Mouse (Mus musculus) ovary, adult 18-20 months (tissue): Measurements from ENCODE around the gene Platr25.
"Not testable (repeated sequence)": the region's sequence is repeated elsewhere in the genome, so short reads cannot be mapped to it uniquely, and the experiment has no call there.

Source experiments
- DNase-seq: peaks from one replicate; pipeline ENCODE4 v3.0.0; 2022; ENCODE audit warnings: low spot score, mixed read lengths

Platr25 gene

DNA sequence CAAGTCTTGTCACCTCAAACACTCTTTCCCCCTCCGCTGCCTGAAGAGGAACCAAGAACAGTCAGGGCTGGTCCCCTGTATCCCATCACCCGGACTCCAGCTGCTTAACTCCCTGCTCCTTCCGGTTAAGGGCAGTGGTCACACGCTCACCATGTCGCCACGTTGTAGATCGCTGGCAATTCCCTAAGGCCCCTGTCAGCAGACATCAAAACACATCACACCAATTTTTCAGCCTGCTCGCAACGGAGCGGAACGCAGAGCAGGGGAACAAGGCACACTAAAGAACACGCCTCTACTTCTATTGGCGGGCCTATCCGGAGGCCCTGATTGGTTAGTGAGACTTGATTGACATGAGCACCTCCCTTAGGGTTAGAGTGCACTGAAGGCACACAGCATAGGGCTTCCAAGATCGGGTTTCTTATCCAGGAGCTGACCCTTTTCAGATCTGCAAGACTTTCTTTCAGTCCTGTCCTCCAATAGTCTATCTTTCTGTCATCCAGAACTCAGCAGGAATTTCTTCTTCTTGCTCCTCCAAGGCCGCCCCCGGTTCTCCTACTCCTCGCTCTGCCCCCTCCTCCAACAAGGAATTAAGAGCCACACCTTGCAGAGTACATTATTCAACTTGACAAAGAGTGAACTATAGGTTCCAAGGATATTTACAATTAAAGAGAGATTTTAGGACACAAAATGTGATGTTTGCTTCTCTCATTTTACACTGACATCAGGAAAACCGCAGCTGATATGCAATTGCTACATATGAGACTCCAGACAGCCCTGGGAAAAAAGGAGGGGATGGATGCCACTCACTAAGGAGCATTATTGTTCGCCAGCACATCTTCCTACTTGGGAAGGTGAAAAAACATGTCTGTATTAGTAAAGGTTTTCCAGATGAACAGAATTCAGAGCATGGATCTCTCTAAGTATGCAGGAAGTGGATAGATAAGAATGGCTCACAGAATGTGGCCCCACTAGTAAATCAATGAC is at the start of gene Platr25:
Platr25 (minus strand) TSS at position 278 of the 984 bp plus-strand sequence.
- DNase-seq: peak; percentile 51

DNA sequence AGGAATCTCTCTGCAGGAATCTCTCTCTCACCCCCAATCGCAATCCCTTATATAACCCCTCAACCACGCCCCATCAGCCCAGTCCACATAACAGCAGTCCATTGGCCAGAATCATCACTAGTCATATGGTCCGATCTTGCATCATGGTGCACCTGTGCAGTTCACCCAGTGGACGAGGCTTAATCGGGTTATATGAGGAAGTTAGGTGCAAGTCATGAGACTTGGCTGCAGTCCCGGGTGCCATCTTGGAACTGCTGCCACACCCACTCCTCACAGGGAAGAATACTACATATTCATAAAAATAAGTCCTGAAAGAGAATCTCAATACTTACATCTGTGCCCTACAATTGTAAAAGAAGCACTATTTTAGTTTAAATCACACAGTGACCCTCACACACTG is 47.5 kb upstream of the Platr25 start:
- not testable (repeated sequence) for DNase-seq

DNA sequence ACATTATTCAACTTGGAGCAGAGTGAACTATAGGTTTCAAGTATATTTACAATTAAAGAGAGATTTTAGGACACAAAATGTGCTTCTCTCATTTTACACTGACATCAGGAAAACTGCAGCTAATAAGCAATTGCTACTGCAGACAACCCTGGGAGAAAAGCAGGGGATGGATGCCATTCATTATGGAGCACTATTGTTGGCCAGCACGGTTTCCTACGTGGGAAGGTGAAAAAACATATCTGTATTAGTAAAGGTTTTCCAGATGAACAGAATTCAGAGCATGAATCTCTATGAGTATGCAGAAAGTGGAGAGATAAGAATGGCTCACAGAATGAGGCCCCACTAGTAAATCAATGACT is 25.6 kb upstream of the Platr25 start:
- not testable (repeated sequence) for DNase-seq

DNA sequence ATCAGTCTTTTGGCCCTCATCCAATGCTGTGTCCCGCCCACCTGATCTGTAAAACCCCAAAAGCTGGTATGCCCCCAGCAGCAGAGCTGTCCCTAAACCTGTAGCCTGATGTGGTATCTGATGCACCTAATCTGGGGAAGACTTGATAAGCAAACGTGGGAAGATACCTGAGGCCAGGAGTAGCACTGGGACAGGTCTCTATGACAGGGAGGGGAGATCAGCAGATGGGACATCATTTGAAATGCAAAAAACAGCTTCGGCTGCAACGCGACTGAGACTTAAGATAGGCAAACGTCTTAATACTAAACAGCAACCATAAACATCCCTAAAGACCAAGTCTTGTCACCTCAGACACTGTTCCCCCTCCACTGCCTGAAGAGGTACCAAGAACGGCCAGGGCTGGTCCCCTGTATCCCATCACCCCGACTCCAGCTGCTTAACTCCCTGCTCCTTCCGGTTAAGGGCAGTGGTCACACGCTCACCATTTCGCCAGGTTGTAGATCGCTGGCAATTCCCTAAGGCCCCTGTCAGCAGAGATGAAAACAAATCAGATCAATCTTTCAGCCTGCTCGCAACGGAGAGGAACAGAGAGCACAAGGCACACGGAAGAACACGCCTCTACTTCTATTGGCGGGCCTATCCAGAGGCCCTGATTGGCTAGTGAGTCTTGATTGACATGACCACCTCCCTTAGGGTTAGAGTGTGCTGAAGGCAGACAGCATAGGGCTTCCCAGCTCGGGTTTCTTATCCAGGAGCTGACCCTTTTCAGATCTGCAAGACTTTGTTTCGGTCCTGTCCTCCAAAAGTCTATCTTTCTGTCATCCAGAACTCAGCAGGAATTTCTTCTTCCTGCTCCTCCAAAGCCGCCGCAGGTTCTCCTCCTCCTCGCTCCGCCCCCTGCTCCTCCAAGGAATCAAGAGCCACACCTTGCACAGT is 25.0 kb upstream of the Platr25 start, which contains the start of gene Gm5141:
Gm5141 (minus strand) TSS at position 610 of the 936 bp plus-strand sequence.
- peak; percentile 3 for DNase-seq

DNA sequence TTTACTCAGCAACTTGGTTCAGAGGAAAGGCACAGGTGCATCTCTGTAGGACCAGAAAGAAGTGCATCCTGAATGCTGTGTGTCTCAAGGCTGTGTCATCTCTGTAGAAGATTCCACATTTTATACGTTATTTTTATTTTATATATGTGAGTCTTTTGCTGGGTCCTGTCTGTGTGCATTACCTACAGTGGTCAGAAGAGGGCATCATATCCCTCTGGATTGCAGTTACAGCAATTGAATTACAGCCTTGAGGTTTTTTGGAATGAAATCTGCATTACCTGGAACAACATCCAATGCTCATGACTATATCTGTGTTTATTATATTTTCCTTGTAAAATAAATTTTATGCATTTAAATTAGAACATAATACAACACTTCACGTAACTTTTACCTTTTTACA is 3.3 kb upstream of the Platr25 start:
- DNase-seq: not testable (repeated sequence)

DNA sequence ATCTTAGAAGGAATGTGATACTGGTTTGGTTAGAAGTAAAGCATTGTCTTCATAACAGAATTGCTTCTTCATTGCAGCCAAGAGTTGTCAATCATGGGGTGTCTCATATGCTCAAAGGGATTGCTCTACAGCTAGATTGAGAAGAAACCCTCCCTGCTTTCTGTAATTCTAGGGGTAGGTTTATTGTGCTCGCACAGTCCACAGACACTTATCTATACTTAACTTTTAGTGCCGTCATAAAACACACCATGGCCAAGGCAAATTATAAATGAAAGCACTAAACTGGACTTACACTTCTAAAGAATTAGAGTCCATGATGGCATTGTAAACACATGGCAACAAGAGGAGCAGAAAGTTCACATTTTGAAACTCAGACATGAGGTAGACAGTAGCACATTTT is 27.2 kb downstream of the Platr25 start:
- DNase-seq: no peak

DNA sequence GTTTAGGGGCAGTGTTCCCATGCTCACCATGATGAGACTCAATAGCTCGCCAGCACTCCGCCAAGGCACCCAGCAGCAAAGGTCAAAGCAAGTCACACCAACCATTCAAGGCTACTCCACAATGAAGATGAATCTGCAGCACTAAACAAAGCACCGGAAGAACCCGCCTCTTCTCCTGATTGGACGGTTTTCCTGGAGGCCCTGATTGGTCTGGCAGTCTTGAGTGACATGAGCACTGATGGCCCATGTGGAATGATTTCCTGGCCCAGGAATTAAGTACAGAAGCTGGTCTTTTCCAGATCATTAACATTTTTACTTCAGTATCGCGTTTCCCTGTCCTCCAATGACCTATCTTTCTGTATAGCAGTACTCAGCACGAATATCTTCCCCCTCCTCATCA is 47.9 kb downstream of the Platr25 start:
- DNase-seq: not testable (repeated sequence)

DNA sequence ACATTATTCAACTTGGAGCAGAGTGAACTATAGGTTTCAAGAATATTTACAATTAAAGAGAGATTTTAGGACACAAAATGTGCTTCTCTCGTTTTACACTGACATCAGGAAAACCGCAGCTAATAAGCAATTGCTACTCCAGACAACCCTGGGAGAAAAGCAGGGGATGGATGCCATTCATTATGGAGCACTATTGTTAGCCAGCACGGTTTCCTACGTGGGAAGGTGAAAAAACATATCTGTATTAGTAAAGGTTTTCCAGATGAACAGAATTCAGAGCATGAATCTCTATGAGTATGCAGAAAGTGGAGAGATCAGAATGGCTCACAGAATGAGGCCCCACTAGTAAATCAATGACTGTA is 75.2 kb downstream of the Platr25 start:
- not testable (repeated sequence) for DNase-seq

DNA sequence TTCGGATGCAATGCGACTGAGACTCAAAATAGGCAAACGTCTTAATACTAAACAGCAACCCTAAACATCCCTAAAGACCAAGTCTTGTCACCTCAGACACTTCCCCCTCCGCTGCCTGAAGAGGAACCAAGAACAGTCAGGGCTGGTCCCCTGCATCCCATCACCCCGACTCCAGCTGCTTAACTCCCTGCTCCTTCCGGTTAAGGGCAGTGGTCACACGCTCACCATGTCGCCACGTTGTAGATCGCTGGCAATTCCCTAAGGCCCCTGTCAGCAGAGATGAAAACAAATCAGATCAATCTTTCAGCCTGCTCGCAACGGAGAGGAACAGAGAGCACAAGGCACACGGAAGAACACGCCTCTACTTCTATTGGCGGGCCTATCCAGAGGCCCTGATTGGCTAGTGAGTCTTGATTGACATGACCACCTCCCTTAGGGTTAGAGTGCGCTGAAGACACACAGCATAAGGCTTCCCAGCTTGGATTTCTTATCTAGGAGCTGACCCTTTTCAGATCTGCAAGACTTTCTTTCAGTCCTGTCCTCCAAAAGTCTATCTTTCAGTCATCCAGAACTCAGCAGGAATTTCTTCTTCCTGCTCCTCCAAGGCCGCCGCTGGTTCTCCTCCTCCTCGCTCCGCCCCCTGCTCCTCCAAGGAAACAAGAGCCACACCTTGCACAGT is 75.8 kb downstream of the Platr25 start:
- peak; percentile 8 for DNase-seq

DNA sequence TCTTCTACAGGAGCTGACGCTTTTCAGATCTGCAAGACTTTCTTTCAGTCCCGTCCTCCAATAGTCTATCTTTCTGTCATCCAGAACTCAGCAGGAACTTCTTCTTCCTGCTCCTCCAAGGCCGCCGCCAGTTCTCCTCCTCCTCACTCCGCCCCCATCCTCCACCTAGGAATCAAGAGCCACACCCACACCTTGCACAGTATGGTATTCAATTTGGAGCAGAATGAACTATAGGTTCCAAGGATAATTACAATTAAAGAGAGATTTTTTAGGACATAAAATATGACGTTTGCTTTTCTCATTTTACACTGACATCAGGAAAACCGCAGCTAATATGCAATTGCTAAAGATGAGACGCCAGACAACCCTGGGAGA is 107.2 kb downstream of the Platr25 start:
- DNase-seq: no peak

DNA sequence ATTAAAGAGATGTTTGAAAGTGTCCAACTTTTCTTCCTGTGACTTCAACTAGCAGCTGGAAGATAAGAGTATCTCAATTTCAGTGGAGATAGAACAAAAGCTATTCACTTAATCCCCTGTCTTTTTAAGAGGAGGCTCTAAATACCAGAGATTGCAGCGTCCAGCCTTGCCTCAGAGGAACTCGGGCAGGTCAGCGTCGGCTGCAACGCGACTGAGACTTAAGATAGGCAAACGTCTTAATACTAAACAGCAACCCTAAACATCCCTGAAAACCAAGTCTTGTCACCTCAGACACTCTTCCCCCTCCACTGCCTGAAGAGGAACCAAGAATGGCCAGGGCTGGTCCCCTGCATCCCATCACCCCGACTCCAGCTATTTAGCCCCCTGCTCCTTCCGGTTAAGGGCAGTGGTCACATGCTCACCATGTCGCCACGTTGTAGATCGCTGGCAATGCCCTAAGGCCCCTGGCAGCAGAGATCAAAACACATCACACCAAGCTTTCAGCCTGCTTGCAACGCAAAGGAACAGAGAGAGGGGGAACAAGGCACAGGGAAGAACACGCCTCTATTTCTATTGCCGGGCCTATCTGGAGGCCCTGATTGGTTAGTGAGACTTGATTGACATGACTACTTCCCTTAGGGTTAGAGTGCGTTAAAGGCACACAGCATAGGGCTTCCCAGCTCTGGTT is 107.7 kb downstream of the Platr25 start:
- DNase-seq: peak; percentile 60

DNA sequence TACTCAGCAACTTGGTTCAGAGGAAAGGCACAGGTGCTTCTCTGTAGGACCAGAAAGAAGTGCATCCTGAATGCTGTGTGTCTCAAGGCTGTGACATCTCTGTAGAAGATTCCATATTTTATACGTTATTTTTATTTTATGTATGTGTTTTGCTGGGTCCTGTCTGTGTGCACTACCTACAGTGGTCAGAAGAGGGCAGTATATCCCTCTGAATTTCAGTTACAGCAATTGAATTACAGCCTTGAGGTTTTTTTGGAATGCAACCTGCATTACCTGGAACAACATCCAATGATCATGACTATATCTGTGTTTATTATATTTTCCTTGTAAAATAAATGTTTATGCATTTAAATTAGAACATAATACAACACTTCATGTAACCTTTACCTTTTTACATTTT is 133.4 kb downstream of the Platr25 start:
- not testable (repeated sequence) for DNase-seq

DNA sequence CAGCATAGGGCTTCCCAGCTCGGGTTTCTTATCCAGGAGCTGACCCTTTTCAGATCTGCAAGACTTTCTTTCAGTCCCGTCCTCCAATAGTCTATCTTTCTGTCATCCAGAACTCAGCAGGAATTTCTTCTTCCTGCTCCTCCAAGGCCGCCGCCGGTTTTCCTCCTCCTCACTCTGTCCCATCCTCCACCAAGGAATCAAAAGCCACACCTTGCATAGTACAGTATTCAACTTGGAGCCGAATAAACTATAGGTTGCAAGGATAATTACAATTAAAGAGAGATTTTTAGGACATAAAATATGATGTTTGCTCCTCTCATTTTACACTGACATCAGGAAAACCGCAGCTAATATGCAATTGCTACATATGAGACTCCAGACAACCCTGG is 136.2 kb downstream of the Platr25 start:
- not testable (repeated sequence) for DNase-seq

DNA sequence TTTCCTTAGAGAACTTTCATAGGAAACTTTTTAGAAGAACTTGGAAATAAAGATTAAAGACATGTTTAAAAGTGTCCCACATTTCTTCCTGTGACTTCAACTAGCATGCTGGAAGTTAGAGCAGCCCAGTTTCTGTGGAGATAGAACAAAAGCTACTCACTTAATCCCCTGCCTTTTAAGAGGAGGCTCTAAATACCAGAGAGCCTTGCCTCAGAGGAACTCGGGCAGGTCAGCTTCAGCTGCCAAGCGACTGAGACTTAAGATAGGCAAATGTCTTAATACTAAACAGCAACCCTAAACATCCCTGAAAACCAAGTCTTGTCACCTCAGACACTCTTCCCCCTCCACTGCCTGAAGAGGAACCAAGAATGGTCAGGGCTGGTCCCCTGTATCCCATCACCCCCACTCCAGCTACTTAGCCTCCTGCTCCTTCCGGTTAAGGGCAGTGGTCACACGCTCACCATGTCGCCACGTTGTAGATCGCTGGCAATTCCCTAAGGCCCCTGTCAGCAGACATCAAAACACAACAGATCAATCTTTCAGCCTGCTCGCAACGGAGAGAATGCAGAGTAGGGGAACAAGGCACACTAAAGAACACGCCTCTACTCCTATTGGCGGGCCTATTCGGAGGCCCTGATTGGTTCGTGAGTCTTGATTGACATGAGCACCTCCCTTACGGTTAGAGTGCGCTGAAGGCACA is 136.8 kb downstream of the Platr25 start, which contains the start of gene 6720489N17Rik:
6720489N17Rik (minus strand) TSS at position 606 of the 700 bp plus-strand sequence.
- peak; percentile 70 for DNase-seq
